Mouse (Mus musculus): ENCODE results near the gene Gm11011. TPM values are rescaled to one million over a fixed set of nuclear protein-coding genes. Genes with fewer than 3 reads are reported as not detected.

Gene Gm11011
- polyA plus RNA-seq, 1 experiment from 2014 or later = not detected

DNA sequence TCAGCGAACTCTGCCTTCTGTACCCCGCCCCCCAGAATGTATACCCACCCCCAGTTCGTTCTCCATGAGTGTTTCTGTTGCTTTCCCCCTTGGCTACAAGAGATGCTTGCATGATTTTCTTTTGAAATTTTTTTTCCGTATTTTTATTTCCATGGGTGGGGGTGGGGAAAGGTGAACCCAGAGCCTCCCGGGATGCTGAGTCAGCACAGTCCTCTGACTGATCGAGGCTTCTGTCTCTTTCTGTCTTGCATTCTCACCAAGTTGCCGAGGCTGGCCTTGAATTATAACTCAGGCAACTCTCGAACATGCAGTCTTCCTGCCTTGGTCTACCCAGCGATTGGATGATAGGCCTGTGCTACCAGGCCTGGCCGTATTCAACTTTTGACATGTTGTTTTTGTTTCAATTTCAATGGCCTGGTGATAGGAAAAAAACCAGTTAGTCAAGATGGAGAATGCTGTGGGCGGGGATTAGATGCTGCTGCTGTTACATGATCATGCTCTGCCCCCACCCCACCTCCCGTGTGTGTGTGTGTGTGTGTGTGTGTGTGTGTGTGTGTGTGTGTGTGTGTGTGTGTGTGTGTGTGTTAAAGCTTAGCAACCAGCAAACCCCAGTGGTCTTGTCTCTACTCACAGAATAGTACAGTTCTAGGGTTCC, 1.8 kb downstream of the Gm11011 start:
- WGBS = 72% methylated on average over 12 of the region's 12 CpGs
- H3K4me1 ChIP-seq = peaks cover 11% of the 10 kb centered on the region
- H3K4me2 ChIP-seq (replicated peaks) = no peak overlapping the region
- H3K9ac ChIP-seq (replicated peaks) = no peak overlapping the region
- H3K27me3 ChIP-seq = no peaks in the 10 kb centered on the region
- no peaks in the 10 kb centered on the region for H3K9me3 ChIP-seq
- no peak overlapping the region for H3K4me3 ChIP-seq
- no peak for ATAC-seq (replicated peaks)
- no peaks in the 10 kb centered on the region for H3K36me3 ChIP-seq
- no peak overlapping the region for H3K27ac ChIP-seq (replicated peaks)

DNA sequence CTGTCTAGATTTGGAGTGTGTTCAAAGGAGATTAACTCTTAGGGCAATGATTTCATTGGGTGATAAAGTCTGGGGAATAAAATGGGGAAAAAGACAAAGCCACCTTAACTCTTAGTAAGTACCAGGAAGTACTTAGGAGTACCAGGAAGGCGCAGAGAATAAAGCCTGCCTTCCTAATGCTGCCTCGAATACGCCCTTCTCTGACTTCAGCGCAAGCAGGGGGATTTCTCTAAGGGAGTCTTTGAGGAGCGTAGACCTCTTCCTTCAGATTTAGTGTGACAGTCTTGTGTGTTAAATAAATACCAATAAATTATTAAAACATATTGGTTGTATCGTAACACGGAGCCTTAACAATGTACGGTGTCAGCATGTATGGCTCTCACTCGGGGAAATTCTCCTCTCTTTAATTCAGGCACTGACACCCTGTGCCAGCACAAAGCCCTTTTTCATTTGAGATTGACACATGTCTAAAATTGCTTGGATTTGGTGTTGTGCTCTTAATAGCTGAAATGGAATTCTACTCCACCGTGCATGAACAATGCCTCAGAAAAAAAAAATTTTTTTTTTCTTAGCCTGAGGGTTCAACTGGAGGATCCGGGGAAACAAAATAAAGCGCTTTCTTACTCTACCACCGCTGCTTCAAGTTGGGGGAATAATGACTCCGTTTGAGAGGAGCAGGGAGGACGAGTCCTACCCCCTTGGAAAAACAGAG, 2.6 kb downstream of the Gm11011 start:
- H3K27me3 ChIP-seq = no peaks in the 10 kb centered on the region
- H3K36me3 ChIP-seq = no peaks in the 10 kb centered on the region
- H3K9ac ChIP-seq (replicated peaks) = no peak overlapping the region
- WGBS = 32% methylated on average over 15 of the region's 15 CpGs
- no peak overlapping the region for H3K27ac ChIP-seq (replicated peaks)
- peak overlapping the region; percentile 2; the same call in 1 of the 2 replicates for H3K4me2 ChIP-seq (replicated peaks)
- peaks cover 11% of the 10 kb centered on the region for H3K4me1 ChIP-seq
- no peak overlapping the region for H3K4me3 ChIP-seq
- no peaks in the 10 kb centered on the region for H3K9me3 ChIP-seq
- 0 out of 2 replicates have a peak, but pooled peaks have one; percentile 23 for ATAC-seq (replicated peaks)

DNA sequence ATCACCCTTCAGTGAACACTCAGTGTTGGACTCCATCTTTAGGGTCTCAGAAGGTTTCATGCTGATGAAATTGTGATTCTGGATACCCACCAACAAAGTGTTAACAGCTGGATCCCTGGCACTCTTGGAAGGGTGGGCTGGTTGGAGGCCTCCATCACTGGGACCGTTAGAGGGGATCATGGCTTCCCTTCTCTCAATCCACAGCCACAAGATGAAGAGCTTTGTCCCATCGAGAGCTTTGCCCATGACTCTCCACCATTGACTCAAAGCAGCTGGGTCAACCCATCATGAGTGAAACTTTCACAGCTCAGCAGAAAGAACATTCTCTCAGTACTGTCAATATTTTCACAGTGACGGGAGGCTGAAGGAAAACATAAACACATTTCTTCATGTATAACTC, 4.1 kb downstream of the Gm11011 start:
- 78% methylated on average over 3 of the region's 3 CpGs for whole genome bisulfite sequencing
- peaks cover 11% of the 10 kb centered on the region for H3K4me1 ChIP-seq
- no peaks in the 10 kb centered on the region for H3K9me3 ChIP-seq
- no peaks in the 10 kb centered on the region for H3K36me3 ChIP-seq
- H3K4me3 ChIP-seq = no peak overlapping the region
- H3K9ac ChIP-seq (replicated peaks) = no peak overlapping the region
- H3K27me3 ChIP-seq = no peaks in the 10 kb centered on the region
- no peak for ATAC-seq (replicated peaks)
- H3K27ac ChIP-seq (replicated peaks) = no peak overlapping the region
- H3K4me2 ChIP-seq (replicated peaks) = no peak overlapping the region

DNA sequence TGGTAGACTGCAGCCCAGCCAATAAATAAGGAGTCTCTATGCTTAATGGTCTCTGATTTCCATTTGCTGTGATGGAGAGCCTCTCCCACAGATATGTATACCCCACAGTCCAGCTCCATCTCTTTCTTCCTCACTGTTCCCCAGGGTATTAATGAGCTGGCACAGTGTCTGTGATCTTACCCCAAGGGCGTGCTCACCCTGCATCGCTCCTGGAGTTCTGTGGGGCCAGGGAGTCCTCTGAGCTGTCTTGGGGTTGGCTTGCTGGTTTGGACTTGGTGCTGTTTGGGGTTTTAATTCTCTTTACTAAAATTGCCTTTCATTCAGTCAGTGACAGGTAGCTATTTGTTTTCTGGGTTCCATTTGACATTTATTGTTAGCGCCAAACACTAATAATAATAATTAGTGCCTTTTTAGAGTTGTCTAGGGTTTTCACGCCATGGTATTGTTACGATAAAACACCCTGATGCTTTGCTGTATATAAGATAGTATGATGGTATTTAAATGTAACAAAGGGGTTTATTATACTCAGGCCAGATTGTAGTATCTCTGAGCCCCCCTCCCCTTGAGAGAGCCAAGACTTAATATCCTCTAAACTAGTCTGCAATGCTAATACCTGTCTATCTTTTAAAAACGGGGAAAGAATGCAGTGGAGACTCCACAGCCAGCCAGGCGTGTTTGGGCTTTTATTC, 9.9 kb downstream of the Gm11011 start:
- H3K4me3 ChIP-seq = no peak overlapping the region
- no peaks in the 10 kb centered on the region; the same call in 1 of the 2 replicates for H3K4me1 ChIP-seq
- H3K9ac ChIP-seq (replicated peaks) = no peak overlapping the region
- WGBS = 53% methylated on average over 7 of the region's 7 CpGs
- peak; percentile 63 for ATAC-seq (replicated peaks)
- H3K27ac ChIP-seq (replicated peaks) = no peak overlapping the region
- no peak overlapping the region for H3K4me2 ChIP-seq (replicated peaks)
- H3K9me3 ChIP-seq = no peaks in the 10 kb centered on the region
- H3K36me3 ChIP-seq = no peaks in the 10 kb centered on the region
- H3K27me3 ChIP-seq = no peaks in the 10 kb centered on the region

DNA sequence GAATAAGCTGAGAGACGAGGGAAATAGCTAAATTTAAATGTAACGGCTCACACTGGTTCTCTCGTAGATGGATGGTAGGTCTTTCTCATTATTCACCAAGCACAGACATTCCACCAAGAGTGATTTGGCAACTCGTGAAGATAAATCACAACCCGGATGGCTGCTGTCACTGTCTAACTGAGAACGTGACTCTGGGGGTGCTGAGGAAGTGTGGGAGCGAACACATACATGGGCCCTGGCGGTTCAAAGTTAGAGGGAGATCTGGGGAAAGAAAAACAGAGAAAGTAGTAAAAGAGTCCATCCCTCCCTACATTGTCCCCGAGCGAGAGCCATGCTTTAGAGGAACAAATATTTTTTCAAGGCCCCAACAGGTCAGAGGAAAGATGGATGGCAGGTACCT, 17.5 kb downstream of the Gm11011 start:
- WGBS = 92% methylated on average over 10 of the region's 10 CpGs
- Histone ChIP-seq H3K9ac (replicated peaks) (no peak overlapping the region), H3K4me1 (no peaks in the 10 kb centered on the region), H3K27ac (replicated peaks) (no peak overlapping the region), H3K4me3 (no peak overlapping the region), H3K36me3 (no peaks in the 10 kb centered on the region), H3K9me3 (no peaks in the 10 kb centered on the region), H3K27me3 (no peaks in the 10 kb centered on the region), H3K4me2 (replicated peaks) (no peak overlapping the region)
- ATAC-seq (replicated peaks) = no peak

DNA sequence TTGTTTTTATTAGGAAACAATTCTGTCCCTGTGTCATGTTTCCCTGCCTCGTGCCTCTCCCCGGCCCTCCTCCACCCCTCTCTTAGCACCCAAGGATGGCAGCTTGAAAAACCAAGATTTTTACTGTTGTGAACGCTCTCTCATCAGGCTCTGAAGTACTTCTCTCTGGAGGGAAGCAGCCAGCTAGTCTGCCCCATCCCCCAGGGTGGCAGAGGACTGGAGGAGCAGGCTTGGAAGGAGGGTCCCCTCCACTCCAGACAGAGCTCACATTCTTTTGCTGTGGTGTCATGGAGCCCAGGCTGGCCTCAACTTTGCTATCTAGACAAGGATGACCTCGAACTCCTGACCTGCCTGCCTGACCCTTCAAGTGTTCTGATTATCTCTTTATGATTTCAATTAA, 21.4 kb downstream of the Gm11011 start:
- 68% methylated on average over 4 of the region's 4 CpGs for WGBS
- ATAC-seq (replicated peaks) = no peak
- no peaks in the 10 kb centered on the region for H3K36me3 ChIP-seq
- no peaks in the 10 kb centered on the region for H3K4me1 ChIP-seq
- no peaks in the 10 kb centered on the region for H3K9me3 ChIP-seq
- no peaks in the 10 kb centered on the region for H3K27me3 ChIP-seq
- no peak overlapping the region for H3K4me3 ChIP-seq
- no peak overlapping the region for H3K4me2 ChIP-seq (replicated peaks)
- no peak overlapping the region for H3K27ac ChIP-seq (replicated peaks)
- no peak overlapping the region for H3K9ac ChIP-seq (replicated peaks)

DNA sequence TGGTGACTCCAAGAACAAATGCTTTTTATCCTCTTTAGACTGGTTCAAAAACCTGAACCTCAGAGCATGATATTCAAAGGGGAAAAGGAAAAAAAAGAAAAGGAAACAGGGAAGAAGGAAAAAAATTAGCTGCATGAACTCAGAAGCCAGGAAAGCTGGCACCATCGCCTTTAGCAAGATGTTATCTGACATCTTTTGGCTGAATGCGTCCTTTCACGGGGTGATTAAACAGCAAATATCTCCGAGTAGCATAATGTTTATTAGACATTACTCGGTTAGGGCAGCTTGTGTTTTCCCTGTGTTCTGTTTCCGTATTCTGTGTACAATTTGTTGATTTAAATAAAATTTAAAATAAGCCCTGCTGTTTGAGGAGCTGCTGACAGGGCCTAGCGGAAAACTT, 21.8 kb downstream of the Gm11011 start:
- H3K4me2 ChIP-seq (replicated peaks) = no peak overlapping the region
- no peaks in the 10 kb centered on the region for H3K9me3 ChIP-seq
- H3K9ac ChIP-seq (replicated peaks) = no peak overlapping the region
- H3K27ac ChIP-seq (replicated peaks) = no peak overlapping the region
- no peaks in the 10 kb centered on the region for H3K27me3 ChIP-seq
- ATAC-seq (replicated peaks) = no peak
- H3K4me1 ChIP-seq = no peaks in the 10 kb centered on the region
- H3K4me3 ChIP-seq = no peak overlapping the region
- WGBS = 64% methylated on average over 7 of the region's 7 CpGs
- no peaks in the 10 kb centered on the region for H3K36me3 ChIP-seq

DNA sequence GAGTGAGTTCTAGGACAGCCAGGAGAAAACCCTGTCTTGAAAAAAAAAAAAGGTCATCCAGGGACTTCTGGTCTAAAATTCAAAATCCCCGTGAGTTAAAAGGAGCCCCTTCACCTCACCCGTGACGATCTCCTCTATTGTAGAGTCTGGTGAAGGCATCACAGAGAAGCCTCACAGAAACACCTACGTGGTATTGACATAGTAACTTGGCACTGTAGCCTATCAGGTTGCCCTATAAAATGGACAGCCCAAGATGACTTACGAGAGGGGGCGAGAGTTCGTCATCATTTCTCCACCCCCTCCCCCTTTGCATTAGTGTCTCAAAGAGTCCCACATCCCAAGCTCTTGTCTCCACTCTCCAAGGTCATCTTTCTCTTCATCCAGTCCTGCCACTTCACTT, 41.9 kb downstream of the Gm11011 start:
- no peaks in the 10 kb centered on the region for H3K9me3 ChIP-seq
- ATAC-seq (replicated peaks) = no peak
- no peak overlapping the region for H3K4me2 ChIP-seq (replicated peaks)
- no peak overlapping the region for H3K9ac ChIP-seq (replicated peaks)
- no peaks in the 10 kb centered on the region for H3K27me3 ChIP-seq
- no peaks in the 10 kb centered on the region for H3K36me3 ChIP-seq
- no peak overlapping the region for H3K27ac ChIP-seq (replicated peaks)
- no peak overlapping the region for H3K4me3 ChIP-seq
- H3K4me1 ChIP-seq = no peaks in the 10 kb centered on the region
- WGBS = 94% methylated on average over 7 of the region's 7 CpGs

DNA sequence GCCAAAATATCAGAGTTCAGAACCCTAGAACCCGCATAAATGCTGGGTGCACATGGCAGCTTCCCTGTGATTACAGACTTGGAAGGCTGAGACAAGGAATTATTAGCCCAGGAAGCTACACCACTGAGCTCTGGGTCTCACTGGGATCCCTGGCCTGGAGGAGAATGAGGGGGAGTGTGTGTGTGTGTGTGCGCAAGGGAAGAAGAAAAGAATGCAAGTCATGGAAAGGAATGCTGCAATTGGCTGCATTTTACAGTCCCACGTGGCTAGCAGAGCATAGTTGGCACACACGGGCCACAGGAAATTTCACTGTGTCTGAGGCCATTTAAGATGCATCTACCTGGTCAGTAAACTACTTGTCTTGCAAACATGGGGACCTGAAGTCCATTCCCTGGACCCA, 48.6 kb downstream of the Gm11011 start:
- H3K36me3 ChIP-seq = no peaks in the 10 kb centered on the region
- 75% methylated on average over 4 of the region's 4 CpGs for WGBS
- H3K27ac ChIP-seq (replicated peaks) = no peak overlapping the region
- H3K9ac ChIP-seq (replicated peaks) = no peak overlapping the region
- no peaks in the 10 kb centered on the region for H3K27me3 ChIP-seq
- no peak overlapping the region for H3K4me2 ChIP-seq (replicated peaks)
- no peaks in the 10 kb centered on the region for H3K4me1 ChIP-seq
- ATAC-seq (replicated peaks) = no peak
- no peak overlapping the region for H3K4me3 ChIP-seq
- H3K9me3 ChIP-seq = no peaks in the 10 kb centered on the region

Other genes with a start within 250 kb of the Gm11011 start
- gene Tshz2, start 45.3 kb upstream of the Gm11011 start, polyA plus RNA-seq (2015; fragmentation: Nextera tagmentation; extraction: Ambion mirVana) = 9.0 and 9.4 TPM in 2 replicates